Mouse (Mus musculus) heart, embryonic 16.5 days (tissue): ENCODE measurements at regions not wholly inside any gene's neighbourhood (a gene's known extent, or its start where the extent isn't known, plus 50 kb on each side); places are given as distances from the start of the nearest gene placed in this dataset.

Experiments used
- ATAC-seq: fragments of 200-750 bp; cut with Nextera tagmentation; replicated peaks from 2 replicates; pipeline ENCODE4 v1.8.0; 2017; ENCODE audit warnings: moderate number of reproducible peaks; ENCODE audit not compliant: insufficient read depth, low FRiP score; ENCODE audit errors: extremely low read depth
- H3K27ac ChIP-seq: fragments of 300-500 bp; sonication (generic); 2 replicates; pipeline ENCODE4 v1.5.1; 2014; ENCODE audit warnings: mild to moderate bottlenecking, low read length, control low read depth, moderate library complexity
- H3K27me3 ChIP-seq: fragments of 300-500 bp; sonication (generic); 2 replicates; pipeline ENCODE4 v1.6.1; 2014; ENCODE audit warnings: low read length, mixed read lengths; ENCODE audit not compliant: control insufficient read depth, insufficient read depth
- H3K36me3 ChIP-seq: fragments of 300-500 bp; sonication (generic); 2 replicates; pipeline ENCODE4 v1.6.1; 2014; ENCODE audit not compliant: control insufficient read depth, insufficient read depth
- H3K4me1 ChIP-seq: fragments of 300-500 bp; sonication (generic); 2 replicates; pipeline ENCODE4 v1.6.1; 2014; ENCODE audit warnings: low read length, mixed read lengths; ENCODE audit not compliant: control insufficient read depth, insufficient read depth
- H3K4me2 ChIP-seq: fragments of 300-500 bp; sonication (generic); 2 replicates; pipeline ENCODE4 v1.6.1; 2014; ENCODE audit warnings: low read depth, mild to moderate bottlenecking, control low read depth, low read length
- H3K4me3 ChIP-seq: fragments of 300-500 bp; sonication (generic); 2 replicates; pipeline ENCODE4 v1.5.1; 2014; ENCODE audit warnings: mild to moderate bottlenecking, control low read depth, low read length
- H3K9ac ChIP-seq: fragments of 300-500 bp; sonication (generic); 2 replicates; pipeline ENCODE4 v1.6.1; 2014; ENCODE audit warnings: low read length, control low read depth
- H3K9me3 ChIP-seq: fragments of 300-500 bp; sonication (generic); replicated peaks from 2 replicates; pipeline ENCODE4 v1.6.1; 2016; ENCODE audit warnings: low read length; ENCODE audit not compliant: control insufficient read depth
- WGBS: fragments of 180-500 bp; shearing (Covaris S2); extraction: QIAGEN DNeasy Blood & Tissue Kit; methylation state at CpG from one replicate; pipeline ENCODE4 v1.1.7; 2014; 5-methylcytosine and 5-hydroxymethylcytosine counted together

DNA sequence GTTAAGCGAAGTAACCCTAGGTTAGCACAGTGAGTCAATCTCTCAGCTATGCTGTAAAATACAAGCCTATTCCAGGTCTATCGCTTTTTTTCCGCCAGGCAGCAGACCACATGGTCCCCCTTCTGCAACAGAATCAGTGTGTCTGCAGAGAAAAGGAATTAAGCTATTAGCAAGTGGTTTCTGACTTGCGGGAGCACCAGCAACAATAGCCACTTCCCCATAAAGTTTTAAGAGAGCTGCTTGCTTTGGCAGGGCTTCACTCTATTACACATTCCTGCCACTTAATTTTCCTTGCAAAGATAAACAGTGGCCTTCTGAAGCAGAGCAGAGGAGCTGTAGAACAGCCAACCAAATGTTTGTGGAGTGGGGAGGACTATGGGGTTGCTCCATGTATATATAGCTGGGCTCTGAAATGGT, 59.8 kb upstream of the Osmr start:
- peak; percentile 83 for ATAC-seq
- H3K9me3 ChIP-seq = no peaks in the 10 kb centered on the region
- H3K27me3 ChIP-seq = no peaks in the 10 kb centered on the region
- H3K4me3 ChIP-seq = no peak overlapping the region
- no peak overlapping the region for H3K9ac ChIP-seq
- no peaks in the 10 kb centered on the region for H3K4me1 ChIP-seq
- H3K4me2 ChIP-seq = no peak overlapping the region
- peak overlapping the region; percentile 10; the same call in 1 of the 2 replicates for H3K27ac ChIP-seq
- 44% methylated on average over 4 of the region's 4 CpGs for WGBS
- H3K36me3 ChIP-seq = no peaks in the 10 kb centered on the region

DNA sequence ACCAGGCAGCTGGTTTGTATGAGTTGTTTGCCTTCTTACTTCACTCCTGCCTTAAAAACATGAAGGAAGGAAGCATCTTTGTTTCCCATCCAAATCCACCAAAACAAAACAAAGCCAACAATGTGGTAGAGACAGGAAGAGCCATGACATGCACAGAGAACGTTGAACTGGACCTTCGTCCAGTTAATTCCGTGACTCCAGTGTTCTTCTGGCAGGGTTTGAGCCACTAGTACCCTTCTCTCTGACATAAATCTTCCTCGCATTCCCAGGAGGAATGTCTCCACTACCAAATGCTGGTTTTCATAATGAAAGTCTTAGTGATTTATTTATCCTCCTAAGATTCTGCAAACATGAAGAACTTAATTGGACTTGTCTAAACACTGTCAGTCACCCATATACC, 66.7 kb upstream of the Osmr start:
- ATAC-seq = no peak
- no peak overlapping the region for H3K27ac ChIP-seq
- no peak overlapping the region for H3K4me2 ChIP-seq
- no peaks in the 10 kb centered on the region for H3K27me3 ChIP-seq
- H3K4me3 ChIP-seq = no peak overlapping the region
- no peak overlapping the region for H3K9ac ChIP-seq
- WGBS = 65% methylated on average over 4 of the region's 4 CpGs
- no peaks in the 10 kb centered on the region for H3K4me1 ChIP-seq
- no peaks in the 10 kb centered on the region for H3K36me3 ChIP-seq
- H3K9me3 ChIP-seq = peaks cover 5% of the 10 kb centered on the region; the same call in 1 of the 2 replicates

DNA sequence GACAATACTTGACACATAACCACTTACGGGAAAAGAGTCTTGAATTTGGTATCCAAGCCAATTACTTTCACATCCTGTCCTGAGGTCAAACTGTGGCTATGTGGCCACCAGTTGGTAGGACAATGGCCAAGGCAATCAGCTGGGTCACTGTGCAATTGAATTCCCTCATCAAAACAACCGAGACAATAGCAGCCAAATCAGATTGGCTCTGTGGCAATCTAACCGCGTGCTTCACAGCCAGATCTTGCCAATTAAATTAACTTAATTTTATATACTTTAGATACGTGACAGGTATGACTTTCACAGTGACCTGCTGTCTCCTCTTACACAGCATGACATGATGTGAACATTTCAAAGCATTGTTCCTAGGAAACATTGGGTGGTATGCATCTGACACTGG, 74.5 kb upstream of the Osmr start:
- Histone ChIP-seq H3K36me3 (no peaks in the 10 kb centered on the region), H3K9ac (no peak overlapping the region), H3K27ac (no peak overlapping the region), H3K4me1 (no peaks in the 10 kb centered on the region), H3K27me3 (no peaks in the 10 kb centered on the region), H3K4me2 (no peak overlapping the region), H3K4me3 (no peak overlapping the region), H3K9me3 (peaks cover 5% of the 10 kb centered on the region; the same call in 1 of the 2 replicates)
- 73% methylated on average over 5 of the region's 5 CpGs for WGBS
- no peak for ATAC-seq

GRCm38 (mm10) chr15:6949686-6950085, 74.9 kb upstream of the Osmr start:
- WGBS = 75% methylated on average over 1 of the region's 1 CpGs

GRCm38 (mm10) chr15:6950503-6950902, 75.7 kb upstream of the Osmr start:
- Histone ChIP-seq H3K27me3 (no peaks in the 10 kb centered on the region), H3K4me3 (no peak overlapping the region), H3K27ac (no peak overlapping the region), H3K36me3 (no peaks in the 10 kb centered on the region), H3K4me1 (no peaks in the 10 kb centered on the region), H3K9me3 (no peaks in the 10 kb centered on the region), H3K9ac (no peak overlapping the region), H3K4me2 (no peak overlapping the region)
- 78% methylated on average over 8 of the region's 8 CpGs for WGBS
- no peak for ATAC-seq

More at GRCm38 (mm10) chr15:6949686-6950085, 74.9 kb upstream of the Osmr start:
- H3K4me2 ChIP-seq = no peak overlapping the region
- no peak overlapping the region for H3K4me3 ChIP-seq
- no peaks in the 10 kb centered on the region for H3K4me1 ChIP-seq
- no peaks in the 10 kb centered on the region for H3K27me3 ChIP-seq
- ATAC-seq = no peak
- H3K9me3 ChIP-seq = peaks cover 1% of the 10 kb centered on the region; the same call in 1 of the 2 replicates
- H3K36me3 ChIP-seq = no peaks in the 10 kb centered on the region
- no peak overlapping the region for H3K9ac ChIP-seq
- no peak overlapping the region for H3K27ac ChIP-seq

- Histone ChIP-seq H3K9ac (no peak overlapping the region), H3K4me2 (no peak overlapping the region), H3K27me3 (no peaks in the 10 kb centered on the region), H3K27ac (no peak overlapping the region), H3K4me1 (no peaks in the 10 kb centered on the region), H3K36me3 (no peaks in the 10 kb centered on the region), H3K9me3 (no peaks in the 10 kb centered on the region), H3K4me3 (no peak overlapping the region)
- 33% methylated on average over 7 of the region's 7 CpGs for WGBS
- no peak for ATAC-seq
Observed at GRCm38 (mm10) chr15:6953556-6953955, 78.8 kb upstream of the Osmr start.

GRCm38 (mm10) chr15:6953970-6954791, 79.4 kb upstream of the Osmr start:
- H3K9me3 ChIP-seq = no peaks in the 10 kb centered on the region
- no peak overlapping the region for H3K9ac ChIP-seq
- no peaks in the 10 kb centered on the region for H3K36me3 ChIP-seq
- WGBS = 53% methylated on average over 9 of the region's 9 CpGs
- no peak overlapping the region for H3K4me3 ChIP-seq
- H3K27ac ChIP-seq = no peak overlapping the region
- no peaks in the 10 kb centered on the region for H3K4me1 ChIP-seq
- H3K4me2 ChIP-seq = no peak overlapping the region
- ATAC-seq = no peak
- H3K27me3 ChIP-seq = no peaks in the 10 kb centered on the region

DNA sequence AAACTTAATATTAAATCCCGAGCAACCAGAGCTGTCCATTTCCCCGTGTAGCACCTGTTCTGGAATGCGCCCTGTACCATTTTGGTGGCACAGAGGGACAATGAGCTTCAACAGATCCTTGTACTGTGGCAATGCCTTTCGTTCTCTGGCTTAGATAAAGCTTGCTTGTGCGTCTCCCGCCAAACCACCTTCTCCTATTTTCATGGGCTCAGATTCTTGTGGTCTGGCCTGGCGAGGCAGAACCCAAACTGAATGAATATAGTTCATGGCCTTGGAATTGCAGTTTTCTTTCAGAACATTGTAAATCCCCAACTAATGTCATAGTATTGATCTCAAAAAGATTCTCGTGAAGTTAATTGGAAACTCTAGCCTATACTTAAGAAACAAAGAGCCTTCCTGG, 85.1 kb upstream of the Osmr start:
- Histone ChIP-seq H3K4me3 (no peak overlapping the region), H3K27me3 (no peaks in the 10 kb centered on the region), H3K36me3 (no peaks in the 10 kb centered on the region), H3K9me3 (no peaks in the 10 kb centered on the region), H3K4me2 (no peak overlapping the region), H3K4me1 (no peaks in the 10 kb centered on the region), H3K9ac (no peak overlapping the region), H3K27ac (no peak overlapping the region)
- 86% methylated on average over 8 of the region's 8 CpGs for WGBS
- no peak for ATAC-seq

- no peak overlapping the region for H3K9ac ChIP-seq
- no peaks in the 10 kb centered on the region for H3K9me3 ChIP-seq
- no peak overlapping the region for H3K27ac ChIP-seq
- no peaks in the 10 kb centered on the region for H3K27me3 ChIP-seq
- WGBS = 80% methylated on average over 11 of the region's 11 CpGs
- no peak overlapping the region for H3K4me3 ChIP-seq
- no peaks in the 10 kb centered on the region for H3K36me3 ChIP-seq
- ATAC-seq = no peak
- no peak overlapping the region for H3K4me2 ChIP-seq
- H3K4me1 ChIP-seq = no peaks in the 10 kb centered on the region
Observed at GRCm38 (mm10) chr15:6960753-6961746, 86.3 kb upstream of the Osmr start.
